Mouse (Mus musculus) bone marrow macrophage, adult 2 months (primary cell): ENCODE data around the gene Lrrc49.

Source experiments
- CTCF ChIP-seq: IDR thresholded peaks from 2 replicates; pipeline ENCODE4 v1.5.1; 2012; ENCODE audit warnings: low read depth, mild to moderate bottlenecking, low read length, moderate library complexity
- POLR2A ChIP-seq: IDR thresholded peaks from 2 replicates; pipeline ENCODE4 v1.6.1; 2012; ENCODE audit warnings: mild to moderate bottlenecking, low read depth, low read length, borderline replicate concordance

- TF ChIP-seq CTCF, result no peak
- TF ChIP-seq POLR2A, result no peak
Observed at GRCm38 (mm10) chr9:60610194-60610593, 77.8 kb downstream of the Lrrc49 start.
